Mouse (Mus musculus) adrenal gland, adult 18-20 months (tissue): ENCODE data around the gene Fam81a. TPM values are rescaled to one million over a fixed set of nuclear protein-coding genes. Genes with fewer than 3 reads are reported as not detected.

Source experiments
- DNase-seq, 2 experiments: peaks; one replicate each; pipeline ENCODE4 v3.0.0; 2021 to 2022; ENCODE audit warnings: low spot score in 2 of 2
- total RNA-seq, 2 experiments: library from RNA; stranded (reverse); gene quantifications; 1 replicate in 1 of 2; 2 replicates in 1 of 2; pipeline ENCODE4 v1.2.3; 2021

Fam81a gene
- total RNA-seq, 2 experiments from 2014 or later, result 1.7 to 1.9 TPM

DNA sequence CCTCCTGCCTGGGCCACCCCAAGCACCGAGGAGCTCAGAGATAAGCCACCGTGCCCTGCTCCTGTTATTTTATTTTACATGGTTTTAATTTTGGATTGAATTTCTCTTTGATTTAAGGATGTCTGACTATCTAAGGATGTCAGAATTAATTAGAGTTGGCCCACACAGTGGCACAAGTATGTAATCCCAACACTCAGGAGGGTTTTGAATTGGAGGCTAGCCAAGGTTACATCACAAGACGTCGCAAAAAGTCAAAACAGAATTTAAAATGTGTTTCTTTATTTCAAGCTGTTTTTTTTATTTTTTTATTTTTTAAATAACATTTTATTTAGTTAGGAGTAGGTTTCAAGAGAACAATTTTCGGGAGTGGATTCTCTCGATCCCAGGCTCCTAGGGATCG lies 31.5 kb downstream of the Fam81a start:
- no peak for DNase-seq

DNA sequence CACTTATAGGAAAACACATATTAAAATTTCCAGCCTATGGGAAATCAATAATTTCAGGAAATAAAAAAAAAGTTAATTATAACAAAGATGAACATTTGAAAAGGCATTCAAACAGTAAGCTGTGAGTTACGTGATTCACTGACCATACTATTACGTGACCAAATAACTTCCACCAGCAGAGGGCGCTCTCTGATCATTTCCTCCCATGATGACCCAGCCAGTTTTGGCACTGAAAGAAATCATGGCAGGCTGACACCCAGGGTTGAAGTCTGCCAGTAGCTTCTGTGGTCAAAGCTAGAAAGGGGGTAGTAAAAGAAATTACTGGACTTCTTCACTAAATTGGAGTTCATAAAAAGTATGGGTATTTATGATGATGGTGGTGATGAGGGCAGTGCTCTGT lies 33.1 kb downstream of the Fam81a start:
- peak; percentile 86 for DNase-seq

DNA sequence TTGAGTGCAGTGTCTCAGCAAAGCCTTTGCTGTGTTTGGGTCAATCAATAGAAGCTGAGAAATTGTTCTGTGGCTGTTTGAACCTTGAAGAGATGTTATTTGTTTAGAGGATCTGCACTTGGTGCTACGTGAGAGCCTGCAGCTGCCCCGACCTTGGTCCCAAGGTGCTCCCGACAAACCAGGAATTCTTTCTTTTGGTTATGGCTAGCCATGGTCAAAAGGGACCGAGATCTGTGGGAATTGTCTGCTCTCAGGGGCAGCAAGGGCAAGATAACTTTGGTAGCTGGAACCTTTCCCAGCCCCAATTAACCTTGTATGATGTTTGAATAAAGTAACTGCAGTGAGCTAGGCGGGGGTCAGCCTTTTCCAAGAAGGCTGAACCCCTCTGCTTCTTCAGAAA lies 34.2 kb downstream of the Fam81a start:
- DNase-seq, result no peak

DNA sequence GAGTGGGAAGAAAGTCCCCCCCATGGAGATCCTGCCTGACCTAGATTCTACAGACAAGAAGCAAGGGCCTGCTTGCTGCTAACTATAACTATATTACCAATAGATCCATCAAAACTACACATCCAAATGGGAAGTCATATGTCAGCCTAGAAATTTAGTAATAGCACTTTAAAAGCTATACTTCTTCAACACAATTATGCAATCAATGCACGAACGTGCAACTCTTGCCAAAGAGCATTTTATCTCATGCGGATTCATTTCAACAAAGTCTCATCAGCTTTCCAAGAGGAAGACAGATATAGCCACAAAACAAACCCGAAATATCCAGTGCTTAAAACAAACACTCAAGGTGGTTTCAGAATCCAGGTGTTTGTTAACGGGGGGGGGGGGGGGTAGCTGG lies 36.8 kb downstream of the Fam81a start:
- no peak for DNase-seq

DNA sequence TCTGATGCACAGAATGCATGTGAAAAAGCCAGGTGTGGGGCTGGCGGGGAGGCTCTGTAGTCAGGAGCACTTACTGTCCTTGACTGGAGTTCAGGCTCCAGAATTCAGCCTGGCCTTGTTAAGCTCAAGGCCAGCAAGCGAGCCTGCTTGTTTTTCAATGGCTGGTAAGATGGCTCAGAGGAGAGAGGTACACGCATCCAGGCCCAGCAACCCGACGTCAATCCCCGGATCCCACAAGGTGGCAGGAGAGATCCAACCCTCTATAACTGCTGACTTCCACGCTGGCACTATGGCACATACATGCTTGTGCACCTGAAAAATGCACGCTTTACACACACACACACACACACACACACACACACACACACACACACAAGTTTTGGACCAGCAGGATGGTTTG lies 39.3 kb downstream of the Fam81a start:
- no peak for DNase-seq

DNA sequence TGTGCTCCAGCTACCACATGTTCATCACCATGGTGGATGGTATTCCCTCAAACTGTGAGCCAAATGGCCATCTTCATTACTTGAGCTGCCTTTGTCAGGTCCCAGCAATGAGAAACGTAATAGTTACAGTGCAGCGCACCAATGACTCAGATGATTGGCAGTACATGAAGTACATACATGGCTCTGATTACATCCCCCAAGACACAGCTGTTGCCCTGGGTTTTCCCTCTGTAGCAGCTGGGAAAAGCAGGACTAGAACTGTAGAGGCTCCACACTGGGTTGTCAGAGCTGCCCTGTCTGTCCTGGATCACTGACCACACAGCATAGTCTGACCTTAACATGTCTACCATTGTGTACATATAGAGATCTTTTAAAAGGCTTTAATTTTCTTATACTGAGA lies 44.8 kb downstream of the Fam81a start:
- DNase-seq, result no peak

DNA sequence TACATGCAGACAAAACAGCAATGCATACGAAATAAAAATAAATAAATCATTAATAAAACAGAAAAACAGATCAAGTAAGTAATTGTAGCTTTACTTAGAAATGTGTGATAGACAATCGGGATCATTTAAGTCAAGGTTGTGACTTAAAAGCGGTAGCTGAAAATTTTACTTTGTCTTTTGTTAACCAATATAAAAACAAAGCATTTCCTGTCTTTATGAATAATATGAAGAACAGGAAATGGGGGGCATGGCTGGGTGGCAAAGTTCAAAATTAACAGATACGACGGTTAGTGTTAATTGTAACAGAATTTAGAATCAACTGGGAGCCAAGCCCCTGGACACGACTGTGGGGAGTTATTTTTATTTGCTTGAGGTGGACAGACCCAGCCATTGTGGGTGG lies 47.3 kb downstream of the Fam81a start:
- no peak for DNase-seq

DNA sequence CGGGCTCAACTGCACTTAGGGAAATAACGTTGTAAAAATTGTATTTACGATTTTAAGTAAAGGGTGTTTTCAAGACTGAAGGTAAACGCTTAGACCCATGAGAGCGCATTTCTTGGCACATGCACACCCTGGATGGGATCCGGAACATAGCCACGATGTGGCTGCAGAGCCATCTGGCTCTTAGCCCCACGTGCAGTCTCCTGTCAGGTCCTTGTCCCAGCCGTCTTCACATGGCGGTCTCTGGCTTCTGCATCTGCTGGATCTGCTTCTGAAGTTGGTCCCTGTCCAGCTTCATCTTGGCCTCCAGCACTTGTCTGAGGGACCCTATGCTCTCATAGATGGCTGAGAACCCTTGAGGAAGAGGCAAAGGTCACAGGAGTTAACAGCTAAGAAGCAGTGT lies 51.8 kb downstream of the Fam81a start:
- DNase-seq, result no peak

DNA sequence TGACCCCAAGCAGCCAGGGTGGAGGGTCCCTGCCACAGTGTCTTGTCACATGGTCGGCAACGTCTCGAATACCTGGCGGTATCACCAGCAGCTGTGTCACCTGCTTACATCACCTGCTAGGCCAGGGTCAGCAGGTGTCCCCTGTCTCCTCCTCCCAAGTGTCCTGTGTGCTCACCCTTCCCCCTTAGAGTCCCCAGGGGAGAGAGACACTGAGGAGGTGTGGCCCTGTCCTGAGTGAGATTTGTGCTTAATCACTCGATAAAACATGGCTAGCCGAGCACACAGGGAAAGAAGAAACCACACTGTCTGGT lies 53.6 kb downstream of the Fam81a start:
- DNase-seq, result no peak

DNA sequence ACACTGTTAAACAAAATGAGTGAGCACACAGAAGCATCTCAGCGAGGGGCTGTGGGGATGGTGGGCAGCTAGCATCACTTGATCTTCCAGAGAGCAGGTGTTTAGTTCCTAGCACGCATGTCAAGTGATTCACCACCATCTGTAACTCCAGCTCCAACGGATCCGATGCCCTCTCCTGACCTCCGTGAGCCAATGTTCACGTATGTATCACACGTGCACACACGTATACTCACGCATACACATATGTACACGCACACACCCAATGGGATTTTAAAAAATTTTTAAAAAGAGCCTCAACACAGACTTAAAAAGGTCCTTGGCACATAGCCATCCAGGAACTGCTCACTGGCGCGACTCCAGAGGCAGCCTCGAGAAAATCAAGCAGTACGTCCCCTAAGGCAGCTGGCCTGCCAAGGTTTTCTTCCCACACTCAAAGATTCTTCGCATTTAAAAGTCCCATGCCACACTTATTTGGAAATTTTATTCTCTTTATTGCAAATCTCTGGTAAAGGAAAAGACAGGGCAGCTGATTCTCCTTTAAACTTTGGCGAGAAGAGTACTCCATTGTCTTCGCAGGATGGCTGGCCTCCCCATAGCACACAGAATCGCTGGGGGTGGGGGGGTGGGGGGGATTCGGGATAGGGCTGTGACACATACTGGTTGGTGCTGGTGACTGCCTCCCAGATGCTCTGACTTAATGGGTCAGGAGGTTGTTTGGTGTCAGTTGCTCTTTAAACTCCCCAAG lies 54.1 kb downstream of the Fam81a start:
- DNase-seq, result no peak

DNA sequence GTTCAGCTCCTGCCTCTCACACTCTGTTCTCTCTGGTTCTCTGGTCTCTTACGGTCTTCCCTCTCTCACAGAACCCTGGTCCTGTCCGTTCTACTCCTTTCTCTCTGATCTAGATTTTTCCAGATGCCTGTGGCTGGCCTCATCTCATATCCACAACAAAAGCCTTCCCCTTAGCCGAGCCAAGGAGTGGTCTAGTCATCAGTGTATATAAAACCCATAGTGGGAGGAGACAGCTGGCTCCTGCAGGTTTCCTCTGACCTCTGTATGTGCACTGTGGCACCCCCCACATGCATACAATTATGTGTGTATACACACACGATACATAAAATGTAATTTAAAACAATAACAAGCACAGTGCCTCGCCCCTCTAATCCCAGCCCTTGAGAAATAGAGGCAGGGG lies 55.0 kb downstream of the Fam81a start:
- DNase-seq, result no peak

DNA sequence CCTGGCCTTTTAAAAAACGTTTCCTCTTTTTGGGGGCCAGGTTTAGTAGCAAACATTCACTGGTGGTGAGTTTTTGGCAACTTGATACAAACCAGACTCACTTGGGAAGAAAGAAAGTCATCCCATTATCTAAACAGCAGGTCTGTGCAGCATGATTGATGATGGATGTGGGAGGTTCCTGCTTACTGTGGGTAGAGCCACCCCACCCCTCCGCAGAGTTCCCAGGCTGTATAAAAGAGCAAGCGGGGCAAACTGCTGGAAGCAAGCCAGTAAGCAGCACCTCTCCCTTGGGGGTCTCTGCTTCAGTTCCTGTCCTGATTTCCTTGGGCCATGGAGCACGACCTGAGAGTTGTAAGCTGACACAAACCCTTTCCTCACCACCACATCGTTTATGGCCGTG lies 56.3 kb downstream of the Fam81a start:
- DNase-seq, result no peak

DNA sequence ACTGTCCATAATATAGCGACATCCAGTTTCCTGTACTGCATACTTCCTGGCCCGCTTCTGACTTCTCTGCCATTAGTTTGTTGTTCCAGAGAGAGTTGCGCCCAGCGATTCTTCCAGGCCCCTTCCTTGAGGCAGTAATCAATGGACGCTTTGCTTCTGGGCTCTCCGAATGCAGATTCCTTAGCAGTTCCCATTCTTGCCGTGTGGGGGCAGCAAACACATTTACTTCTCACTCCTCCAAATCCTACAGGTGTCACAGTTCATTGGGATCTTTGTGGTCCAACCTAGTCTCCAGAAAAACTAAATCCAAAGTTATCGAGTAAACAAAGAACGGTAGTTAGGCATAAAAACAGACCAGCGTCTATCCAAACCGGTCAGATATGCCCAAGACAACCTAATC lies 58.3 kb downstream of the Fam81a start:
- peak; percentile 49 to 53 for DNase-seq

DNA sequence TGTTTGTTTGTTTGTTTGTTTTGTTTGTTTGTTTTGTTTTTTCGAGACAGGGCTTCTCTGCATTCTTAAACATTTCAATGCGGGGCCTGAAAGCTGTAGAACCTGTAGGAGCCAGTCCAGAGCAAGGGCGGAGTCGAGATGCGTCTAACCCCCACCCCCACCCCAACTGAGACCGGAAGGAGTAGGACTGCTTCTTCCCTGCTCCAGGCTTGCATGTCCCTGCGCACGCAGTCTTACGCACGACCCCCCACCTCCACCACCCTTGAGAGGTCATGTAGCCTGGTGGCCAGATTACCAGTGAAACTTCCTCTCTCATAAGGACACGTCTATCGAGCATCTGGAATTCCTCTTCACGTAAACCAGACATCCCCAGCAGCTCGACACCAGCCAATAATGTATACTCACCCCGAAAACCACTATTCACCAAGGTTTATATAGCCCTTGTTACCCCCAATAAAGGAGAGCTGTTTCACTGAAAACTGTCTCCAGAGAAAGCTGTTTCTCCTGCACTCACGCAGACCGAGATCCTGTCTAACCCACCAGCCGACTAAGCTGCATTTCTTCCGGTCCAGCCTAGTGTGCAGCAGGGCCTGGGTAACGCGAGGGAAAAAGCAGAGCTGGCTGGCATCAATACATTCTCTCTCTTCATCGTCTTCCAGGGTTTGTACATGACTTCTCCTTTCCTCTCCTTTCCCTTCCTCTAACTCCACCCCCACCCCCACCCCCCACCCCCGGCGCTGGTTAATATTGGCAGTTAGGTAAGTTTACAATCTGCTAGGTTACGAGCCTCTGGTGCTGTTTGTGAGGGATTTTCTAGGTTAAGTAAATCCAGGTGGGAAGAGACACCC lies 59.8 kb downstream of the Fam81a start:
- DNase-seq, result no peak

DNA sequence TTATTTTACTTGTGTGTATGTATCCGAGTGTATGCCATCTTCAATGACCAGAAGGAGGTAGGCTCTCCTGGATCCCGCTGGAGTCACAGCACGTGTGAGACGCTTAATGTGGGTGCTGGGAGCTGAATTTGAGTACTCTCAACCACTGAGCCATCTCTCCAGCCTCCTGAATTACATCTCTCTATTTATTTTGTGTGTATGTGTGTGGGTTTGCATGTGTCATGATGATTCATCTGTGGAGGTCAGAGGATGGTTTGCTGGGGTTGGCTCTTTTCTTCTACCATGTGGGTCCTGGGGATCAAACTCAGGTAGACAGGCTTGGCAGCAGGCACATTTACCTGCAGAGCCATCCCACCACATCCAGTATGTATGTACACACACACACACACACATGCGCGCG lies 60.6 kb downstream of the Fam81a start:
- DNase-seq, result no peak

DNA sequence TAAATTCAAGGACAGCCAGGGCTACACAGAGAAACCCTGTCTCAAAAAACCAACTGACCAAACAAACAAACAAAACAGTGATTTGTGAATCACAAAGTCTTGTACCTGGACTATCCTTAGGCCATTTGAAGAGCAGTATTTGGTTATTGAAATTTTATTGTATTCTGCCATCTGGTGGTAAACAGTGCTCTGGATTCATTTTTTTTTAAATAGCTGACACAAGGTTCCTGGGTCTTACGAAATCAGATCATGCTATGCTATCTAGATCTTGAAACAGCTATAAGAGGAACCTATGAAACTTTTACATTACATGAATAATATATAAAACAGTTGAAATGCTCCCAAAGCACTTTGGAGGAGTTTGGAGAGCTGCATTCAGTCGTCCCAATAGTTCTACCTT lies 61.4 kb downstream of the Fam81a start:
- no peak for DNase-seq

DNA sequence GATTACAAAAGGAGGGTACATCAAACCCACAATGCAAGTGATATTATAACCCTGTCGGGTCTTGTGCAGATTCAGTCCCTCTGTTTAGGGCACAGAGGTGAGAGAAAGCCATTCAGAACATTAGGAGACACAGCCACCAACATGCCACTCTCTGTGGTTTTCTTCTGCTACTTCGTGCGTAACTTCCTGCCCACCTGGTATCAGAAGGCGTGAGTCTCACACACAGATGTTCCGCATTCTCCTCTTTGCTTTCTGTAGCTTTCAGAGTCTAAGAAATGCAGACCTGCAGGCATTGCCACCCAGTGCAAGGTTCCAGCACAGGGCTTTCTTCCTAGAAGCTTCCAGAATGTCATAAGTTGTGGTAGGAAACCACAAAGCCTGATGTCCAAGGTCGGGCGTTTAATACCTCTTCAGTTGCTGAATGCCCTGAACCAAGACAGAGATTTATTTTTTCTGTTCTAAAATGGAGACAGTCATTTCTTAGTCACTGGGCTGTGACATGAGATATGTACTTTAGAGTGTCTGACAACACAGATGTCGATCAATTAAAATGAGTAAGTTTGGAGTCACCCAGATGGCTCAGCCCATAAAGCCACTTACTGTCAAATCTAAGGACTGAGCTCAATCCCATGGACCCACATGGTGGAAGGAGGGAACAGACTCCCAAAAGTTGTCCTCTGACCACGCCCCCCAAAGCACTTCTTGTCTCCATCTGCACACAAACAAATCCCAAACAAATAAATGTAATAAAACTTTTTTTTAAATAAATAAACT lies 62.1 kb downstream of the Fam81a start:
- DNase-seq, result peak in 1 of 2 experiments; percentile 15

DNA sequence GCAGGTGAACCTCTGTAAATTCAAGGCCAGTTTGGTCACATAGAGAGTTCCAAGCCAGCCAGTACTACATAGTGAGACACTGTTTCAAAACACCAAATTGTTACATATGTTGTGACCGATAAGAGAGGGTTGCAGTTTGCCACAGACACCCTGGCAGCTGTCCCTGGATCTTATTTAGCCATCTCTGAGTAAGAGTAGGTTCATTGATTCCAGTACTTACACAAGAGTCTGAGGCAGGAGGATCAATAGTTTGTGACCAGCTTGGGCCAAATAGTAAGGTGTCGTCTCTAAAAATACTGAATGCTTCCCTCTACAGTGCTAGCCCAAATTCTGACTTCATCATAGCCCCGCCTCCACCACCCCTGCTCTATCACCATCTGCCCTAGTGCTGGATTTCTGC lies 64.3 kb downstream of the Fam81a start:
- DNase-seq, result no peak

DNA sequence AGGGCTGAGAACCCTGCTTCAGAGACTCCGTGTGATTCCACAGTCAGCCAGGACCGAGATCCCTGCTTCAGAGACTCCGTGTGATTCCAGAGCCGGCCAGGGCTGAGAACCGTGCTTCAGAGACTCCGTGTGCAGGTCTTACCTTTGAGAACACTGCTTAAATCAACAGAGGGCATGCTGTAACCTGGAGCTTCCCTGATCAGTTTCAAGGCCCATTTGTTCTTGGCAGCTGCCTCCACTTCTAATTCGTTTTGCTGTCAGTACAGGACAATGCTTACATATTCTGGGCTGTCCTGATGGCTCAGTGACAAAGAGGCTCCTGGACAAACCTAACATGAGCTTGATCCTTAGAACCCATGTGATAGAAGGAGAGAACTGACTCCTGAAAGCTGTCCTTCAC lies 65.2 kb downstream of the Fam81a start:
- no peak for DNase-seq

DNA sequence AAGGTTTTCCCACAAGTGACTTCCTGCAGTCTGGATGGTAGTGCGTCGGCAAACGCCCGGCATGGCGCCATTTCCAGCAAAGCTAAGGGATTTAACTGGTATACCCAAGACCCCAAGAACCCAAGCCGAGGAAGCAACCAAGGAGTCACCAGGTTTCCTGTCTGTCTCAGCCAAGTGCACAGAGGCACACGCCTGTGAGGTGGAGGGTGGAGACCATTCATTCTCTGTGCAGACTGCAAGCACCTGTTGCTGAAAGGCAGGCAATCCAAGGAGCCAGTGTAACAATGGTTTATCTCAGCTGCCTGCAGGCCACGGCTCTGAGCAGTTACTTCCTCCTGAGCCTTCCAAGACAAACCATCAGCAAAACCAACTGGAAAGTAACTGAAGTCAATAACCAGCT lies 70.0 kb downstream of the Fam81a start:
- no peak for DNase-seq

DNA sequence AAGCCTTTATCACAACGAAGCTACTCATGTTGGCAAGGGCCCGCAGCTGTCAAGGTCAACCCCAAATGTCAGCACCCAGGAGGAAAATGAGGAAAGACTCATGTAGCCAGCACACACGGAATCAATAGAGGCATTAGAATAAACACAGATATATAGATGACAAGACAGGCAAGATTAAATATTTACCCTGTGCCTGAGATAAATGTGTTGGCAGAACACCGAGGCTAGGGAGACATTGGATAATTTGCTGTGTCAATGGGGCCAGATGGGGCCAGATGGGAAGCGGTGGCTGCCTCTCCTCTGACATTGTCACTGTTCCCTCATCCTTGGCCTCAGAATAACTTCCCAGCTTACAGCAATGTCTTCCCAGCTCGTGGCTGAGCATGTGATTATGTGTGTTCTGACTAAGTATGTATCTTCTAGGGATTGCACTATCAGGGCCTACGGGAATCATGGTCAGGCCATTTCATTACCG lies 72.4 kb downstream of the Fam81a start:
- DNase-seq, result peak in 1 of 2 experiments; percentile 22

DNA sequence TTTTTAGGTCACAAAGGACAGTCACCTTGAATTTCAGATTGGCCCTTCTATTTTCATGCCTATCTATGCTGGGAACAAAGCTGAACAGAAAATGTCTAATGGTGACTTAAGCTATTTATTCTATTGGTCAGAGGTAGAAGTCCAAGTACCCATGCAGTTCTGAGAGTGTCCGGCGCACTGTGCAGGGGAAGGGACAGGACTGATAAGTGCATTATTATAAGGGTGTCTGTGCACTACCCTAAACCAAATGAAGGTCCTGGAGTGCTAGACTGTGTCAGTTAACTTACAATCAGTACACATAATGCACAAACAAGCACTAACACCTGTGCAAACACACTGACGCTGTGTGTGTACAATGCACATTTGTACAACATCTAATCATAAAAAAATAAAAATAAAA lies 74.9 kb downstream of the Fam81a start:
- no peak for DNase-seq
